Comparison of ENCODE assay signal across 7 mouse cellular contexts in the genomic region with DNA sequence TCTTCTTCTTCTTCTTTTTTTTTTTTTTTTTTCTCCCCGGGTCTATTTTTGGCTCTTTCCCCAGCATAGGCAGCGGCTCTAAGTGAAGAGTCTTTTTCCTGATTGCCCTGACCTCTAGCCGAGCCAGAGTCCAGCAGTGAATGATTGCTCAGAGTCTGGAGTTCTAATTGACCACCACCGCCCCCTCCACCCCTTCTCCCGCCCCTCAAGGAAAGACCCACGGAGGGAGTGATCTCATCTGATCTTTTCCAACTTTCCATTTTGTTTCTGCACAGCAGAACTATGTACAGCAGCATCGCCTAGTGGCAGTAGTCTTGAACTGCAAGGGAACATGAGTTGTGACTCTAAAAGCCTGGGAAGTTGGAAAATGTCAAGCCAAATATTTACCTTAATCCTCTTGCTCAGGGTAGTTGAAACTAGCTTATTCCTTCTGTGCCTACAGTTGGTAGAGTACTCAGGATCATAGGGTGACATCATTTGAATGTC.
DNase-seq lines count a peak whose midpoint lies in the region; ATAC-seq and TF ChIP-seq lines count a peak whose summit lies in the region.

No protein-coding gene starts in this region.

- no peak overlapping the region for H3K27ac ChIP-seq in hindbrain, embryonic 13.5 days
- no peak overlapping the region for H3K27ac ChIP-seq in lung, postnatal 0 days (ENCODE audit: low read length)

- peak; percentile 72 for DNase-seq in ZHBTc4 (ENCODE audit: low read depth, low spot score)
- DNase-seq in cerebellum, adult 9-10 months = peak; percentile 86
- peak; percentile 32 to 75 for DNase-seq in frontal cortex, postnatal 10 days (ENCODE audit: low spot score in 2 of 2)
- DNase-seq in layer of hippocampus, postnatal 10 days (ENCODE audit: low spot score in 2 of 2) = peak; percentile 88 to 90
- DNase-seq in lung, postnatal 0 days (ENCODE audit: low spot score) = peak; percentile 71
- peak; percentile 85 for DNase-seq in right cerebral cortex, postnatal 14 days

- H3K27me3 ChIP-seq in hindbrain, embryonic 13.5 days = no peaks in the 10 kb centered on the region
- H3K27me3 ChIP-seq in lung, postnatal 0 days (replicated peaks; ENCODE audit: insufficient read depth, low read length) = no peaks in the 10 kb centered on the region

- no peak overlapping the region for H3K9ac ChIP-seq in hindbrain, embryonic 13.5 days
- no peak overlapping the region for H3K9ac ChIP-seq in lung, postnatal 0 days (replicated peaks; ENCODE audit: low read depth)

- 0 out of 2 replicates have a peak overlapping the region, but pooled peaks have one; percentile 29 for H3K4me2 ChIP-seq in hindbrain, embryonic 13.5 days
- peak overlapping the region; percentile 48 for H3K4me2 ChIP-seq in lung, postnatal 0 days (replicated peaks; ENCODE audit: low read depth, low read length)

- no peaks in the 10 kb centered on the region for H3K36me3 ChIP-seq in hindbrain, embryonic 13.5 days
- H3K36me3 ChIP-seq in lung, postnatal 0 days (ENCODE audit: insufficient read depth, low read length) = no peaks in the 10 kb centered on the region

- 17% methylated on average over 7 of the region's 7 CpGs for WGBS in hindbrain, embryonic 13.5 days
- 5% methylated on average over 7 of the region's 7 CpGs for WGBS in lung, postnatal 0 days

- H3K4me1 ChIP-seq in hindbrain, embryonic 13.5 days (replicated peaks) = no peaks in the 10 kb centered on the region
- H3K4me1 ChIP-seq in lung, postnatal 0 days (ENCODE audit: insufficient read depth, low read depth, low read length) = no peaks in the 10 kb centered on the region

- 0 out of 2 replicates have a peak, but pooled peaks have one; percentile 49 for ATAC-seq in hindbrain, embryonic 13.5 days (ENCODE audit: low FRiP score)
- peak; percentile 14; the same call in 1 of the 2 replicates for ATAC-seq in lung, postnatal 0 days

- H3K4me3 ChIP-seq in hindbrain, embryonic 13.5 days = no peak overlapping the region
- peak overlapping the region; percentile 28 for H3K4me3 ChIP-seq in lung, postnatal 0 days (ENCODE audit: low read depth, low read length)

- TF ChIP-seq EP300 in lung, postnatal 0 days (IDR thresholded peaks at IDR 0.05) = no peak

- TF ChIP-seq CTCF in lung, postnatal 0 days (IDR thresholded peaks at IDR 0.05) = peak; percentile 90

- H3K9me3 ChIP-seq in hindbrain, embryonic 13.5 days = peaks cover 3% of the 10 kb centered on the region; the same call in 1 of the 2 replicates
- no peaks in the 10 kb centered on the region for H3K9me3 ChIP-seq in lung, postnatal 0 days (ENCODE audit: low read length)
